8 mouse cellular contexts compared by ENCODE assay signal in genomic region chr7:79786295-79786694, GRCm38 (mm10). TPM values are rescaled to one million over a fixed set of nuclear protein-coding genes. Genes with fewer than 3 reads are reported as not detected.
A peak's percentile ranks its signal among the peaks of the same experiment; 100 is the strongest.
DNase-seq lines count a peak whose midpoint lies in the region; ATAC-seq and TF ChIP-seq lines count a peak whose summit lies in the region.

No protein-coding gene starts in this region.

- TF ChIP-seq CTCF in ES-Bruce4 (IDR thresholded peaks at IDR 0.05; ENCODE audit: low read depth, low read length) = peak; percentile 49
- peak; percentile 69; the same call in 1 of the 2 replicates for TF ChIP-seq CTCF in brain, embryonic 14.5 days (IDR thresholded peaks at IDR 0.05; ENCODE audit: borderline replicate concordance, extremely low read depth, insufficient read depth, insufficient read length)

- no peaks in the 10 kb centered on the region for H3K27me3 ChIP-seq in ES-Bruce4 (ENCODE audit: control insufficient read depth, insufficient read depth, low read length, poor library complexity, severe bottlenecking)
- peaks cover 42% of the 10 kb centered on the region for H3K27me3 ChIP-seq in forebrain, embryonic 10.5 days (ENCODE audit: poor library complexity, severe bottlenecking)
- peaks cover 10% of the 10 kb centered on the region for H3K27me3 ChIP-seq in lung, embryonic 16.5 days (ENCODE audit: control insufficient read depth, insufficient read depth, low read depth, low read length)

- no peaks in the 10 kb centered on the region for H3K9me3 ChIP-seq in ES-Bruce4 (replicated peaks; ENCODE audit: control insufficient read depth, insufficient read depth, low read length, poor library complexity, severe bottlenecking)
- H3K9me3 ChIP-seq in forebrain, embryonic 10.5 days = no peaks in the 10 kb centered on the region
- H3K9me3 ChIP-seq in lung, embryonic 16.5 days (ENCODE audit: control insufficient read depth, low read length) = no peaks in the 10 kb centered on the region

- H3K4me2 ChIP-seq in lung, embryonic 16.5 days (ENCODE audit: low read depth, low read length) = no peak overlapping the region

- no peak for TF ChIP-seq POLR2A in ES-Bruce4 (IDR thresholded peaks at IDR 0.05; ENCODE audit: insufficient read depth, low read length)
- no peak for TF ChIP-seq POLR2A in brain, embryonic 14.5 days (IDR thresholded peaks at IDR 0.05; ENCODE audit: borderline replicate concordance, extremely low read depth, insufficient read depth, insufficient read length, poor library complexity, severe bottlenecking)

- no peaks in the 10 kb centered on the region for H3K4me1 ChIP-seq in ES-Bruce4 (ENCODE audit: control insufficient read depth, insufficient read depth, low read length)
- H3K4me1 ChIP-seq in forebrain, embryonic 10.5 days = peaks cover 26% of the 10 kb centered on the region
- H3K4me1 ChIP-seq in lung, embryonic 16.5 days (replicated peaks; ENCODE audit: control insufficient read depth, insufficient read depth, low read length) = no peaks in the 10 kb centered on the region

- H3K4me3 ChIP-seq in ES-Bruce4 (ENCODE audit: low read depth, low read length) = no peak overlapping the region
- H3K4me3 ChIP-seq in forebrain, embryonic 10.5 days = no peak overlapping the region
- no peak overlapping the region for H3K4me3 ChIP-seq in lung, embryonic 16.5 days (ENCODE audit: low read length)

- H3K27ac ChIP-seq in ES-Bruce4 (ENCODE audit: insufficient read depth, low read length) = no peak overlapping the region
- no peak overlapping the region for H3K27ac ChIP-seq in forebrain, embryonic 10.5 days
- no peak overlapping the region for H3K27ac ChIP-seq in lung, embryonic 16.5 days (ENCODE audit: low read length)

- H3K36me3 ChIP-seq in ES-Bruce4 (ENCODE audit: control insufficient read depth, insufficient read depth, low read length, poor library complexity, severe bottlenecking) = no peaks in the 10 kb centered on the region
- no peaks in the 10 kb centered on the region for H3K36me3 ChIP-seq in forebrain, embryonic 10.5 days (replicated peaks)
- no peaks in the 10 kb centered on the region for H3K36me3 ChIP-seq in lung, embryonic 16.5 days (ENCODE audit: control insufficient read depth, insufficient read depth, low read length)

- TF ChIP-seq EP300 in ES-Bruce4 (IDR thresholded peaks at IDR 0.05; ENCODE audit: insufficient read depth, low read depth, low read length) = no peak

- peak; percentile 72 for DNase-seq in brain, embryonic 14.5 days (ENCODE audit: low read depth)
- DNase-seq in forebrain, embryonic 10.5 days (ENCODE audit: extremely low spot score, low spot score) = peak; percentile 64
- peak; percentile 78 to 79 for DNase-seq in heart, postnatal 36 days
- peak; percentile 16 to 77 for DNase-seq in layer of hippocampus, adult 18-20 months (ENCODE audit: low spot score in 2 of 2)
- peak; percentile 72 for DNase-seq in ovary, postnatal 14 days (ENCODE audit: low spot score)
- peak; percentile 79 for DNase-seq in thymus, postnatal 4 days

- intact Hi-C loops in heart, postnatal 36 days (cut with DNase I) = loop anchor here (5.0 kb wide), 1 partner anchor 174 kb away; no protein-coding TSS in a partner anchor

- H3K9ac ChIP-seq in ES-Bruce4 (ENCODE audit: low read depth, poor library complexity, severe bottlenecking) = no peak overlapping the region; the same call in 1 of the 2 replicates
- no peak overlapping the region for H3K9ac ChIP-seq in lung, embryonic 16.5 days (ENCODE audit: low read length)

- 26% methylated on average over 6 of the region's 6 CpGs for WGBS in forebrain, embryonic 10.5 days
- WGBS in lung, embryonic 16.5 days = 17% methylated on average over 6 of the region's 6 CpGs

- ATAC-seq in lung, embryonic 16.5 days (ENCODE audit: low read depth) = peak; percentile 34

RNA-seq across cellular contexts. Expression of gene Mesp1, which starts 7.3 kb away (rescaled TPM):
- polyA plus RNA-seq in ES-Bruce4 (2011; ENCODE audit: insufficient read depth, insufficient read length, low read depth, missing spikeins) = not detected in 2 replicates
- not detected in 2 replicates for polyA plus RNA-seq in brain, embryonic 14.5 days (2012; rRNA removed)
- not detected in 2 replicates for polyA plus RNA-seq in forebrain, embryonic 10.5 days (2016; fragmentation: Nextera tagmentation; extraction: Ambion mirVana)
- not detected for total RNA-seq in heart, postnatal 36 days (2021)
- under 1 TPM; 0.36 to 0.42 TPM for total RNA-seq in layer of hippocampus, adult 18-20 months (2021)
- 0.21 TPM in 1 of 2 replicates, not detected in the other for polyA plus RNA-seq in lung, embryonic 16.5 days (2015; fragmentation: Nextera tagmentation; extraction: Ambion mirVana)

RNA-seq across cellular contexts. Expression of gene Mesp2, which starts 24.2 kb away (rescaled TPM):
- polyA plus RNA-seq in ES-Bruce4 (2011; ENCODE audit: insufficient read depth, insufficient read length, low read depth, missing spikeins) = 1.2 and 1.5 TPM in 2 replicates
- polyA plus RNA-seq in brain, embryonic 14.5 days (2012; rRNA removed) = 1.2 and 1.9 TPM in 2 replicates
- polyA plus RNA-seq in forebrain, embryonic 10.5 days (2016; fragmentation: Nextera tagmentation; extraction: Ambion mirVana) = 0.40 and 0.79 TPM in 2 replicates
- total RNA-seq in heart, postnatal 36 days (2021) = under 1 TPM in 1 of 2 experiments, not detected in 1; 0.14 TPM
- 1 to 10 TPM; 1.5 to 2.0 TPM for total RNA-seq in layer of hippocampus, adult 18-20 months (2021)
- polyA plus RNA-seq in lung, embryonic 16.5 days (2015; fragmentation: Nextera tagmentation; extraction: Ambion mirVana) = 0.45 and 0.87 TPM in 2 replicates

RNA-seq across cellular contexts. Expression of gene Wdr93, which starts 43.3 kb away (rescaled TPM):
- polyA plus RNA-seq in ES-Bruce4 (2011; ENCODE audit: insufficient read depth, insufficient read length, low read depth, missing spikeins) = 0.97 and 1.9 TPM in 2 replicates
- polyA plus RNA-seq in brain, embryonic 14.5 days (2012; rRNA removed) = 0.23 and 0.33 TPM in 2 replicates
- 0.34 and 0.45 TPM in 2 replicates for polyA plus RNA-seq in forebrain, embryonic 10.5 days (2016; fragmentation: Nextera tagmentation; extraction: Ambion mirVana)
- total RNA-seq in heart, postnatal 36 days (2021) = under 1 TPM in 1 of 2 experiments, not detected in 1; 0.14 TPM
- total RNA-seq in layer of hippocampus, adult 18-20 months (2021) = under 1 TPM; 0.23 to 0.40 TPM
- 0.88 and 1.7 TPM in 2 replicates for polyA plus RNA-seq in lung, embryonic 16.5 days (2015; fragmentation: Nextera tagmentation; extraction: Ambion mirVana)

RNA-seq across cellular contexts. Expression of gene Pex11a, which starts 43.4 kb away (rescaled TPM):
- polyA plus RNA-seq in ES-Bruce4 (2011; ENCODE audit: insufficient read depth, insufficient read length, low read depth, missing spikeins) = 7.8 and 8.7 TPM in 2 replicates
- polyA plus RNA-seq in brain, embryonic 14.5 days (2012; rRNA removed) = 11.1 and 13.3 TPM in 2 replicates
- 9.6 and 11.0 TPM in 2 replicates for polyA plus RNA-seq in forebrain, embryonic 10.5 days (2016; fragmentation: Nextera tagmentation; extraction: Ambion mirVana)
- total RNA-seq in heart, postnatal 36 days (2021) = 10 to 100 TPM; 17.1 to 17.4 TPM
- 10 to 100 TPM; 12.0 to 14.4 TPM for total RNA-seq in layer of hippocampus, adult 18-20 months (2021)
- polyA plus RNA-seq in lung, embryonic 16.5 days (2015; fragmentation: Nextera tagmentation; extraction: Ambion mirVana) = 10.0 and 14.5 TPM in 2 replicates

RNA-seq across cellular contexts. Expression of gene Plin1, which starts 53.6 kb away (rescaled TPM):
- polyA plus RNA-seq in ES-Bruce4 (2011; ENCODE audit: insufficient read depth, insufficient read length, low read depth, missing spikeins) = 0.28 TPM in 1 of 2 replicates, not detected in the other
- 0.23 TPM in 2 replicates for polyA plus RNA-seq in brain, embryonic 14.5 days (2012; rRNA removed)
- not detected in 2 replicates for polyA plus RNA-seq in forebrain, embryonic 10.5 days (2016; fragmentation: Nextera tagmentation; extraction: Ambion mirVana)
- 10 to 100 TPM in 1 of 2 experiments, 1 to 10 TPM in 1; 2.2 to 12.4 TPM for total RNA-seq in heart, postnatal 36 days (2021)
- under 1 TPM in 1 of 2 experiments, not detected in 1; 0.37 TPM for total RNA-seq in layer of hippocampus, adult 18-20 months (2021)
- polyA plus RNA-seq in lung, embryonic 16.5 days (2015; fragmentation: Nextera tagmentation; extraction: Ambion mirVana) = 0.21 TPM in 1 of 2 replicates, not detected in the other
